Mouse (Mus musculus) cerebellum, adult 2 months (tissue): ENCODE measurements at regions not wholly inside any gene's neighbourhood (a gene's known extent, or its start where the extent isn't known, plus 50 kb on each side); places are given as distances from the start of the nearest gene placed in this dataset.

Source experiments
- DNase-seq, 2 experiments: peaks; one replicate each; pipeline ENCODE4 v3.0.0; 2021
- H3K27ac ChIP-seq: fragments of 200-500 bp; 2 replicates; pipeline ENCODE4 v1.5.1; 2012; ENCODE audit warnings: low read length, control low read depth, inconsistent platforms; ENCODE audit not compliant: insufficient read depth
- H3K27me3 ChIP-seq: fragments of 200-500 bp; 2 replicates; pipeline ENCODE4 v1.6.1; 2012; ENCODE audit warnings: inconsistent platforms, mild to moderate bottlenecking, low read length, moderate library complexity; ENCODE audit not compliant: control insufficient read depth, insufficient read depth
- H3K4me1 ChIP-seq: fragments of 200-500 bp; 2 replicates; pipeline ENCODE4 v1.6.1; 2011; ENCODE audit warnings: low read length; ENCODE audit not compliant: control insufficient read depth, insufficient read depth
- H3K4me3 ChIP-seq: fragments of 200-500 bp; replicated peaks from 2 replicates; pipeline ENCODE3; 2011; ENCODE audit warnings: mild to moderate bottlenecking, low read depth, low read length, control low read depth; ENCODE audit not compliant: insufficient read depth
- CTCF ChIP-seq: fragments of 200-500 bp; IDR thresholded peaks from 2 replicates; pipeline ENCODE4 v1.5.1; 2011; ENCODE audit warnings: low read depth, mild to moderate bottlenecking, control low read depth, low read length, moderate library complexity, borderline replicate concordance; ENCODE audit not compliant: insufficient read depth
- POLR2A ChIP-seq: fragments of 200-500 bp; IDR thresholded peaks from 2 replicates; pipeline ENCODE4 v1.6.1; 2011; ENCODE audit warnings: low read length, control low read depth, borderline replicate concordance; ENCODE audit not compliant: insufficient read depth
- WGBS: fragments of 180-500 bp; shearing (Covaris S2); methylation state at CpG from one replicate; pipeline ENCODE4 v1.1.7; 2018; 5-methylcytosine and 5-hydroxymethylcytosine counted together

DNA sequence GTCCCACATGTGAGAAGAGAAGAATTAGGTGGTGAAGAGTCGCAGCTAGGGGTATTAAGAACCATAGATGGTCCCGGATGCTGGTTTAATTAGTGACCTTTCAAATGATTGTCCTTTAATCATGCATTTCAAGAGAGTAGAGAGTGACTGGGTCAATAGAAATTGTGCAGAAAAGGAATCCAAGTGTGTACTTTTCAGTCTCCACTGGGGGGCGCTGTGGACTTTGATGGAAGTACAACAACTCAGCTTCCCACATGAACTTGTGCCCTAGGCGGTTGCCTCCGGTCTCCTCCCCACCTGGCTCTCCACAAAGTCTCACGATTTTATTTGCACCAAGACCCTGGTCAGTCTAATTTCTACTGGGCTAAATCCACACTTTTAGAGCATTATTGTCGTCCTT lies 142.8 kb upstream of the Zfp618 start:
- TF ChIP-seq POLR2A, result no peak
- peak; percentile 28; the same call in 1 of the 2 replicates for TF ChIP-seq CTCF
- 29% methylated on average over 7 of the region's 7 CpGs for WGBS

GRCm38 (mm10) chr4:62823082-62823481 lies 142.3 kb upstream of the Zfp618 start:
- 49% methylated on average over 7 of the region's 7 CpGs for WGBS
- no peak for TF ChIP-seq POLR2A
- TF ChIP-seq CTCF, result no peak
- DNase-seq, result no peak
- no peak overlapping the region for H3K27ac ChIP-seq
- H3K4me3 ChIP-seq, result no peak overlapping the region
- no peaks in the 10 kb centered on the region for H3K27me3 ChIP-seq
- no peaks in the 10 kb centered on the region for H3K4me1 ChIP-seq

More for the DNA sequence above, 142.8 kb upstream of the Zfp618 start:
- H3K4me3 ChIP-seq, result no peak overlapping the region
- H3K4me1 ChIP-seq, result no peaks in the 10 kb centered on the region
- no peak overlapping the region for H3K27ac ChIP-seq
- H3K27me3 ChIP-seq, result no peaks in the 10 kb centered on the region
- DNase-seq, result peak; percentile 20 to 34

- no peak overlapping the region for H3K4me3 ChIP-seq
- peak in 1 of 2 experiments; percentile 8 for DNase-seq
- WGBS, result 37% methylated on average over 9 of the region's 9 CpGs
- H3K27ac ChIP-seq, result no peak overlapping the region
- TF ChIP-seq CTCF (no peak), POLR2A (no peak)
- H3K27me3 ChIP-seq, result no peaks in the 10 kb centered on the region
- H3K4me1 ChIP-seq, result no peaks in the 10 kb centered on the region
These were observed 141.7 kb upstream of the Zfp618 start for GRCm38 (mm10) chr4:62823555-62824250.

GRCm38 (mm10) chr4:62824581-62824980 lies 140.8 kb upstream of the Zfp618 start:
- WGBS, result 67% methylated on average over 10 of the region's 10 CpGs
- Histone ChIP-seq H3K27me3 (no peaks in the 10 kb centered on the region), H3K4me3 (no peak overlapping the region), H3K4me1 (no peaks in the 10 kb centered on the region), H3K27ac (no peak overlapping the region)
- TF ChIP-seq POLR2A, result no peak
- TF ChIP-seq CTCF, result no peak
- DNase-seq, result no peak

- Histone ChIP-seq H3K27ac (no peak overlapping the region), H3K4me3 (no peak overlapping the region), H3K27me3 (no peaks in the 10 kb centered on the region), H3K4me1 (no peaks in the 10 kb centered on the region)
- no peak for DNase-seq
- WGBS, result 82% methylated on average over 5 of the region's 5 CpGs
- TF ChIP-seq POLR2A, result no peak
- no peak for TF ChIP-seq CTCF
These were observed 140.1 kb upstream of the Zfp618 start for GRCm38 (mm10) chr4:62825256-62825655.

DNA sequence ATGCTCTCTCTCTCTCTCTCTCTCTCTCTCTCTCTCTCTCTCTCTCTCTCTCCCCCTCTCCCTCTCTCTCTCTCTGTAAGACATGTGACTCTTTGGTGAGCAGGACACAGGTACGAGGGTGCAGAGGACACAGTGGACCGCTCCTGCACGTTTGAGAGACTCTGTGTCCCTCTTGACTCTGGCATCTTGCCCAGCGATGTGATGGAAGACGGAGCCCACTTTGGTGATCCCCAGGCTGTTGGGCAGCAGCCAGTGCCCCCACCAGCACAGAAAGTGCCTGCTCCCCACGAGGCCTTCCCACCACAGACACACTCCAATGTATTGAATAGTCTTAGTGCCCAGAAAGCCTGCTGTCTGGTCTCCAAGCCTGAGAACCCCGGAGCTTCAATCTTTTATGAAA lies 136.4 kb upstream of the Zfp618 start:
- no peak overlapping the region for H3K27ac ChIP-seq
- H3K4me1 ChIP-seq, result no peaks in the 10 kb centered on the region; the same call in 1 of the 2 replicates
- 18% methylated on average over 7 of the region's 7 CpGs for WGBS
- no peak overlapping the region for H3K4me3 ChIP-seq
- no peaks in the 10 kb centered on the region for H3K27me3 ChIP-seq
- TF ChIP-seq CTCF (no peak), POLR2A (no peak)
- no peak for DNase-seq

DNA sequence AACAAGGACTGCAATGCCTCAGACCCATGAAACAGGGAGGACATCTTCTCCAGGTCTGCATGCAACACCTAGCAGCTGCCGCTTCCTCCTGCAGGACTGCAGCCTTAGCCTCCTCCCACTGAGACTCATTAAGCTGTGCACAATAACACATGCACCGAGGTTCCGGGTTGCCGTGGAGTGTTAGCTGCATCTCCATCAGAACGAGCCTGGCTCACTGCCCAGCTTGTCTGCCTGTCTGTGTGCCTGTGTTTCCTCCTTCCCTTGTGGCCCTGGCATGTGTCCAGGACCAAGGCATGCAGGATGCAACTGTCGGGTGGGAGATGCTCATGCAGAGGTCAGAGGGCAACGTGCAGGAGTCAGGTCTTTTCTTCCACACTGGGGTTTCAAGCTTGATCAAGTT lies 131.4 kb upstream of the Zfp618 start:
- Histone ChIP-seq H3K27me3 (no peaks in the 10 kb centered on the region), H3K4me3 (no peak overlapping the region), H3K27ac (no peak overlapping the region), H3K4me1 (no peaks in the 10 kb centered on the region; the same call in 1 of the 2 replicates)
- WGBS, result 7% methylated on average over 7 of the region's 7 CpGs
- peak; percentile 10 to 20 for DNase-seq
- TF ChIP-seq POLR2A (no peak), CTCF (no peak)

GRCm38 (mm10) chr4:62836875-62837274 lies 128.5 kb upstream of the Zfp618 start:
- Histone ChIP-seq H3K4me3 (no peak overlapping the region), H3K27ac (no peak overlapping the region), H3K4me1 (no peaks in the 10 kb centered on the region; the same call in 1 of the 2 replicates), H3K27me3 (no peaks in the 10 kb centered on the region)
- TF ChIP-seq POLR2A (no peak), CTCF (no peak)
- no peak for DNase-seq
- 77% methylated on average over 6 of the region's 6 CpGs for WGBS
